Mouse (Mus musculus): ENCODE results near the gene Col19a1. TPM values are rescaled to one million over a fixed set of nuclear protein-coding genes. Genes with fewer than 3 reads are reported as not detected.

Gene Col19a1
- polyA plus RNA-seq, 1 experiment from 2014 or later, result 0.56 TPM

DNA sequence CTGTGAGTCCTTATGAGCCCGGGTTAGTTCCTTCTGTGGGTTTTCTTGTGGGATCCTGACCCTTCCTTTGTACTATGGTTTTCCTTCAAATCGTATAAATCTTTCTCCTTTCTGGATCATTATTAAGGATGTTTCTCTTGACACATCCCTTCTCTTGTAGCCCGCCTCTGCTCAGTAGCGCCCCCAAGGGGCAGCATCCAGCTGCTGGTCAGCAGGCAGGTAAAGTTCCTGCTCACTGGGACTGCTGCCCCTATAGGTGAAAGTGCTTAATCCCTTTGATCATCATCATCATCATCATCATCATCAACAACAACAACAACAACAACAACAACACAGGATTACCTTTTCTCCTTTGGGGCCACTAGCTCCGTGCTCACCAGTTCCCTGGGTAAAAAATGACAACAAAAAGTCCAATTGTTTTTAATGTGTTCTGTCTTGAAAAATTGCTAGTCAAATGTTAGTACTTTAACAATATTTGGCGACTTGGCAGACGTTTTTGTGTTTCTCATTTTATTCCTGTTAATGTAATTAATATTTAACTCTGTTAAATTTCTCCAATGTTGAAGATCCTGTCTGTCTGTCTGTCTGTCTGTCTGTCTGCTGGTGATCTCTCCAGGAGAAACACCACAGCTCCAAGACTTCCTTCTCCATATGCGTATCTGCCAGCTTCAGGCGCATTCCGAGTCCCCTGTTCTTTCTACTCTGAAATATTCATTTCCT is 249.6 kb downstream of the Col19a1 start:
- 86% methylated on average over 10 of the region's 10 CpGs for WGBS
- no peak overlapping the region for H3K27ac ChIP-seq
- no peaks in the 10 kb centered on the region for H3K36me3 ChIP-seq

DNA sequence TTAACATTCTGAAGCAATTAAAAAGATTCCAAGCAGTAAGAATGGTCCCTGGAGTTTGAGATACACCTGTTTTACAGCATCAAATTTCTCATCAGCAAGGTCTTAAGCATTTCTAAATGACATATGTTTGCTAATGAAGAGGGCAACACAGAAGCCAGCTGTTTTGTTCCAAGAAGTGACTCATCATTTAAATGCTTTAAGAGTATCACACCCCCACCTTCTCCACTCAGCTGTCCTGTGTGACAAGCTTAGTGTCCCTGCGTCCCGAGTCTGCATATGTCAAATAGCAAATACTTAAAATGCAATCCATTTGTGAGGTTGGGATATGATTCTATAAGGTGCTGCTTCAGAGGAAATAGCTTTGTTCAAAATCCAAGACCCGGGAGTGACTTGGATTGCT is 251.2 kb downstream of the Col19a1 start:
- Histone ChIP-seq H3K9me3 (replicated peaks) (no peaks in the 10 kb centered on the region), H3K27ac (no peak overlapping the region), H3K4me3 (no peak overlapping the region), H3K27me3 (ENCODE audit: low read depth, poor library complexity, severe bottlenecking) (no peaks in the 10 kb centered on the region), H3K36me3 (no peaks in the 10 kb centered on the region), H3K4me1 (peaks cover 6% of the 10 kb centered on the region; the same call in 1 of the 2 replicates)
- 91% methylated on average over 3 of the region's 3 CpGs for WGBS
- no peak for DNase-seq (ENCODE audit: low spot score)

More for the DNA sequence above, 249.6 kb downstream of the Col19a1 start:
- Histone ChIP-seq H3K27me3 (ENCODE audit: low read depth, poor library complexity, severe bottlenecking) (no peaks in the 10 kb centered on the region), H3K4me1 (peaks cover 6% of the 10 kb centered on the region; the same call in 1 of the 2 replicates), H3K9me3 (replicated peaks) (no peaks in the 10 kb centered on the region), H3K4me3 (no peak overlapping the region)
- DNase-seq (ENCODE audit: low spot score), result no peak

DNA sequence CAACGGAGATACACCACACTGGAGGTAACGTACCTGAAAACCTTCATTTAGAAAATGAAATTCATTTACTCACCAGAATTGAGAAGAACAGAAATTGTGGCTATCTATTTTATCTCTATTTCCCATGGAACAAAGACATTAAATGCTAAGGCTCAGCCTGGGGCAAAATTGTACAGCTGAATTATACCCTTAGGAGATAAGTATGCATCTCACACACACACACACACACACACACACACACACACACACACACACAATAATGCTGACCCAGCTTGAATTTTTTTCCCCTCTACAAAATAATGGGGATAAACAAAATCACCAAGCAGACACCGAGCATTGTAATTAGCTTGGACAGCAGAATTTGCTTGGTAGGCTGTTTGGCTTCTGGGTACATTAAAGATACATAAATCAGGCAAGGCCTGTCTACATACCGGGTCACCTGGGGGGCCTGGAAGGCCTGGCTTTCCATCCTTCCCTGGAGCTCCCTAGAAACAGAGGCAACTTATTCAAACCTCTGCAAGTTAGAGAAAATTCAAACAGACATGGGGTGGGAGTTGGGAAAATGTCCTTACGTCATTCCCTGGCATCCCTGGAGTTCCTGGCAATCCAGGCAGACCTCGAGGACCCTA is 270.2 kb downstream of the Col19a1 start:
- no peaks in the 10 kb centered on the region for H3K27me3 ChIP-seq (ENCODE audit: low read depth, poor library complexity, severe bottlenecking)
- WGBS, result 77% methylated on average over 6 of the region's 6 CpGs
- no peaks in the 10 kb centered on the region for H3K9me3 ChIP-seq (replicated peaks)
- H3K27ac ChIP-seq, result no peak overlapping the region
- 0 out of 2 replicates have a peak, but pooled peaks cover 3% of the 10 kb centered on the region for H3K4me1 ChIP-seq
- no peak overlapping the region for H3K4me3 ChIP-seq
- no peaks in the 10 kb centered on the region for H3K36me3 ChIP-seq
- DNase-seq (ENCODE audit: low spot score), result no peak

DNA sequence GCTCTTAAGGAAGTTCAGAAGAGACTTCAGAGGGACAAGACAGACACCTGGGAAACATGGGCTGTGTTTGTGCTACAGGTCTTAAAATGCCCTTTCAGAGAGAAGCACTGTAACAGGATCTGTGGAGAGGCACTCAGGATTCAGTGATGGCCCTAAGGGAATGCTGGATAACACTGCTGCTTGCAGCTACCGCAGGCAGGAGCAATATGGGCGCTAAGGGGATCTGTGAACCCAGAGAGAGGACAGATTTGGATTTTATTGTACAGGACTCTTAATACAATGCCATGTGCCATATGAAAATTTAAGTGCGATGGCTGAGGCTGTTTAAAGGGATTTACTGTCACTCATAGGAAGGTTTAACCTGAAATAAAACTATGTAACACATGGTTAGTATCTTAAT is 270.8 kb downstream of the Col19a1 start:
- WGBS, result 89% methylated on average over 3 of the region's 3 CpGs
- Histone ChIP-seq H3K27me3 (ENCODE audit: low read depth, poor library complexity, severe bottlenecking) (no peaks in the 10 kb centered on the region), H3K4me1 (peaks cover 8% of the 10 kb centered on the region), H3K36me3 (no peaks in the 10 kb centered on the region), H3K4me3 (no peak overlapping the region), H3K9me3 (replicated peaks) (no peaks in the 10 kb centered on the region), H3K27ac (no peak overlapping the region)
- DNase-seq (ENCODE audit: low spot score), result no peak

DNA sequence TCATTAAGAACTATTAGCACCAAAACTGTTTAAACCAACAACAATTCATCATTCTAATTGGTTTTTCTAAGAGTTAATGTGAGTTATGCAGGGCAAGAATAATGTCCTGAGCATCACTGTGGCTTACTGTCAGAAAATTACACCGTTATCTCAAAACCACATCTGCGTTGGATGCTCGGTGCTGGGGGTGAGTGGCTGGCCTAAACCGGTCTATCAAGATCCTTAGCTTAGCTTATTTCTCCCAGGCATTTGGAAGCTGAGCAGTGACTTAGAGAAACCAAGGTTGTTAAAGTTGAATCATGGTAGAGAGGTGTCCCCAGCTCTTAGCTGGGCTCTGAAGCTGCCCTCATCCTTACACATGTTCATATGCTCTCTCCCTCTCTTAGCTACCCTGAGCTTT is 276.4 kb downstream of the Col19a1 start:
- peaks cover 26% of the 10 kb centered on the region for H3K4me1 ChIP-seq
- 64% methylated on average over 4 of the region's 4 CpGs for WGBS
- H3K27me3 ChIP-seq (ENCODE audit: low read depth, poor library complexity, severe bottlenecking), result no peaks in the 10 kb centered on the region
- H3K9me3 ChIP-seq (replicated peaks), result no peaks in the 10 kb centered on the region
- no peaks in the 10 kb centered on the region for H3K36me3 ChIP-seq
- no peak overlapping the region for H3K27ac ChIP-seq
- H3K4me3 ChIP-seq, result no peak overlapping the region
- DNase-seq (ENCODE audit: low spot score), result no peak

DNA sequence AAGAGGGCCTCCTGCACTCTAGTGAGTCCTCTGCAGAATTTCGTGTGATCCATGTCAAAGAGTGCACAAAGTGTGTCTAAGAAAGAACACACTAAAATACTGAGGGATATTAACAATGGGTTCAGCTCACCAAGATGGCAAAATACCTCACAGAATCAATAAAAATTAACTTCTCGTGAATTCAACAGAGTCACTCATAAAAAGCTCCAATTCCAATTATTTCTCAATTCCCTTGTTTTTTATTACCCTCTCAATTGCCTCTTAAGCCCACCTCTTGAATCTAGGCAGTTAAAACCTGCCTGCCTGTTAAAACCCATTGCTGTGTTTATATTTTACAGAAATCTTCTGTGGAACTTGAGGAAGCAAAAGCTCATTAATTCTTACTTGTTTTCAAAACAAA is 277.1 kb downstream of the Col19a1 start:
- Histone ChIP-seq H3K27ac (no peak overlapping the region), H3K4me1 (peaks cover 26% of the 10 kb centered on the region), H3K27me3 (ENCODE audit: low read depth, poor library complexity, severe bottlenecking) (no peaks in the 10 kb centered on the region), H3K4me3 (no peak overlapping the region), H3K36me3 (no peaks in the 10 kb centered on the region), H3K9me3 (replicated peaks) (no peaks in the 10 kb centered on the region)
- WGBS, result 54% methylated on average over 2 of the region's 2 CpGs
- no peak for DNase-seq (ENCODE audit: low spot score)

DNA sequence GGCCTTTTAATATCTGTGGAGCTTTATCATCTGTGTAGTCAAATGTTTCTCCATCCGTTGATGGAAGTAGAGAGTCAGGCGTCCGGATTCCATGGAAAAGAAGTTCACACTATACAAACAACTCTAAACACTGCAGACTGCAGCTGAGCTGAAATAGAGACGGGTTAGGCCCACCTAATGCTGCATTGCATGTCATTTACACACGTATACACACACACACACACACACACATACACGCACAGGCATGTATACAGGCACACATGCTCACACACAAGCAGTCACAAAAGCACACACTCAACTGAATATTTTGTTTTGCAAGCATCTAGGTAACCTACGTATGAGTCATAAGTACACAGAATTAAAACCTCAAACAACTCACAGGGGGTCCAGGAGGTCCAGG is 284.2 kb downstream of the Col19a1 start:
- WGBS, result 91% methylated on average over 7 of the region's 7 CpGs
- Histone ChIP-seq H3K27ac (no peak overlapping the region), H3K36me3 (no peaks in the 10 kb centered on the region), H3K4me1 (no peaks in the 10 kb centered on the region), H3K9me3 (replicated peaks) (no peaks in the 10 kb centered on the region), H3K27me3 (ENCODE audit: low read depth, poor library complexity, severe bottlenecking) (no peaks in the 10 kb centered on the region), H3K4me3 (no peak overlapping the region)
- DNase-seq (ENCODE audit: low spot score), result no peak

DNA sequence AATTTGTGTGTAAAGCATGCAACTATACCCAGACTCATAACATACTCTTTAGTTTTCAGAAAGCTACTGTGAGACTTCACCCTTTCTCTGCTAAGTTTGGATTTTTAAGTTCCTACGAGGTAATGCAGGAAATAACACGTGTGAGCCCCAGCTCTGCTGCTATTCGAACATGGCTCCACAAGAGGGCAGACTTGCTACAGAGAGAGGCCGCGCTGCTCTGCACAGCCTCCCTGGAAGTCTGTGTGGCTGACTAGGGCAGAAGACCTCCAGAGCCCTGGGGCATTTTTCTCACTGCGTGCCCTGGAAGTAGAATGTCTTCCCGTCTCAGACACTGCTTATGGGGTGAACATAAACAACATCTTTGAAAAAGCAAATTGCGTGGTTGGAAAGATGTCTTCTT is 284.6 kb downstream of the Col19a1 start:
- Histone ChIP-seq H3K9me3 (replicated peaks) (no peaks in the 10 kb centered on the region), H3K4me1 (no peaks in the 10 kb centered on the region), H3K27ac (no peak overlapping the region), H3K36me3 (no peaks in the 10 kb centered on the region), H3K4me3 (no peak overlapping the region), H3K27me3 (ENCODE audit: low read depth, poor library complexity, severe bottlenecking) (no peaks in the 10 kb centered on the region)
- 17% methylated on average over 8 of the region's 8 CpGs for WGBS
- DNase-seq (ENCODE audit: low spot score), result peak; percentile 78

DNA sequence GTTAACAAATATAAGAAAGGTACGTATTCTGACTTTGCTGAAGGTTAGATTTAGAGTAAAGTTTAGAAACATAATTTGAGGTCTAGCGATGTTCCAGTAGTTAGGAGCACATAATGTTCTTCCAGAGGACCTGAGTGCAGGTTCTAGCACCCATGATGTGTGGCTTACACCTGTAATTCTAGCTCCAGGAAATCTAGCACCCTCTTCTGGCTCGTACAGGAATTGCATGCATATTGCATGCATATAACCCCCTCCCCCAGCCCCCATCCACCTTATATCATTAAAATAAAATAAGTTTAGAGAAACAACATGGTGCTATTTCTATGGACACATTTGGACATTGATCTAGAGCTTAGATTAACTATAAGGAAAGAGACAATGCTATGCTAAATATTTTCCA is 286.6 kb downstream of the Col19a1 start:
- Histone ChIP-seq H3K9me3 (replicated peaks) (no peaks in the 10 kb centered on the region), H3K27ac (no peak overlapping the region), H3K27me3 (ENCODE audit: low read depth, poor library complexity, severe bottlenecking) (no peaks in the 10 kb centered on the region), H3K36me3 (no peaks in the 10 kb centered on the region), H3K4me3 (no peak overlapping the region), H3K4me1 (no peaks in the 10 kb centered on the region)
- 88% methylated on average over 3 of the region's 3 CpGs for WGBS
- DNase-seq (ENCODE audit: low spot score), result no peak

DNA sequence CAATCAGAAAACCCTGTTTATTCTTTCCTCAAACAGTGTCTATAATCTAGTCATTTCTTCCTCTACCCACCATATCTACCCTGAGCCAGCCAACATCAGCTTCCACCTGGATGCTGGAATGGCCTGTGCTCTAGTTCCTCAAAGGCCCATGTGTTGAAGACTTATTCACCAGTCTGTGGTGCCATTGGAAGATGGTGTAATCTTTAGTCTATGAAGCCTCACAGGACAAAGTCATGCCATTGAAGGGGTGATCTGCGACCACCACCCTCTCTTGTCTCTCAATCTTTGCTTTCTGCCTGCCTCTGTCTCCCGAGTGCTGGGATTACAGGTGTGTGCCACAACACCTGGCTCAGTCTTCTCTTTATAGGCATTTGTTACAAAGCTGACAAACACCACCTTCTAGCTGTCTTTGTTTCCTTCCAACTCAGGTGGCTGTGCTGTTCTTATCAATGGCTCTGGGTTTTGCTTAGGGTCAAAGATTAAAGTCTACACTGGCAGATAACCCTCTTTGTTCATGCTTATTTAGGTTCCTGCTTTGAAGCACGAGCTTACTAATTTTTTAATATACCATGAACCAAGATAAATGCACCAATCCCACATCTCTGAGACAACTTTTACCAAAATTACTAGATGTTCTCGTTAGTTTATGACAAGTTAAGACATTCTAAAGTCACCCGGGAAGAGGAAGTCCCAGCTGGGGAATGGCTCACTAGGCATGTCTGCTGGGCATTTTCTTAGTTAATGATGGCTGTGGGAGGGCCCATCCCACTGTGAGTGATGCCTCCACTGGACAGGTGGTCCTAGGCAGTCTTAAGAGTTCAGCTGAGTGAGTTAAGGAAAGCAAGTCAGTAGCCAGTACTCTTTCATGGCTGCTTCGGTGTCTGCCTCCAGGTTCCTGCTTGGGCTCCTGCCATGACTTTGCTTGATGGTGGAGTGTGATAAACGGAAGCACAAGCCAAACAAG is 292.0 kb downstream of the Col19a1 start:
- no peak for DNase-seq (ENCODE audit: low spot score)
- 84% methylated on average over 7 of the region's 7 CpGs for WGBS
- Histone ChIP-seq H3K36me3 (no peaks in the 10 kb centered on the region), H3K27me3 (ENCODE audit: low read depth, poor library complexity, severe bottlenecking) (no peaks in the 10 kb centered on the region), H3K4me3 (no peak overlapping the region), H3K4me1 (peaks cover 5% of the 10 kb centered on the region; the same call in 1 of the 2 replicates), H3K9me3 (replicated peaks) (no peaks in the 10 kb centered on the region), H3K27ac (no peak overlapping the region)

DNA sequence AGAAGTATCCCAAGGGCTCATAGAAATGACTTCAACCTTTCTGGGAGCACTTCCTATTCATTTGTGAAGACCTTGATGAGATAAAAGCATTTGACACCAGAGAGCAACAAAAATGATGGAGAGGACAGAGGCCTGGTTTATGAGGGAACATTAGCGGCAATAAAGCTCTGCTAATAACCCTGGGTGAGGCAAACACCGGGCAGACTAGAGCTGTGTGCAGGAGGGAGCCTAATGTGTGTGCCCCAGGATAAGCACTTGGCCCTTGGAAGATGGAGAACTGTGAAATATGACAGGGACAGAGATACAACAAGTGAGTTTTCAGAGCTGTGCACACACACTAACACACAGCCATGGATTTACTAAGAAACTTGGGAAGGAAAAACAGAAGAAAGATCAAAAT is 294.8 kb downstream of the Col19a1 start:
- WGBS, result 21% methylated on average over 2 of the region's 2 CpGs
- no peak overlapping the region for H3K27ac ChIP-seq
- no peak overlapping the region for H3K4me3 ChIP-seq
- H3K9me3 ChIP-seq (replicated peaks), result no peaks in the 10 kb centered on the region
- no peaks in the 10 kb centered on the region for H3K27me3 ChIP-seq (ENCODE audit: low read depth, poor library complexity, severe bottlenecking)
- H3K36me3 ChIP-seq, result no peaks in the 10 kb centered on the region
- H3K4me1 ChIP-seq, result peaks cover 8% of the 10 kb centered on the region; the same call in 1 of the 2 replicates
- no peak for DNase-seq (ENCODE audit: low spot score)

DNA sequence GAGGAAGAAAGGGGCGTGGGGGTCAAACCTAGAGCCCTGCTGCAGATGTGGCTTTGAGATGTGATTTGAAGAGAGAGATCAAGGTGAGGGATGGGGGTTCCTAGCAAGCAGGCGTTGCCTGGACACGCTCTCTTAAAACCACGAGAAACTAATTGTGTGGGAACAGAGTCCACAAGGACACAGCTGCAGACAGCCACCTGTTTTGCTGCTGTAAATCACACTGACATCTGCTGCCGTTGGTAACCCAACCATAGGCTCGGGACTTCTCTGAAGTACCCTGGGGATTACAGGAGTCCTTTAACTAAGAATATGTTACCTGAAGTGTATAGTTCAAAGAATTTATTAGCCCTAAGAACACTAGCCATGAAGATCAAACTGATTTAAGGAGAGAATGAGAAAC is 300.9 kb downstream of the Col19a1 start:
- WGBS, result 28% methylated on average over 6 of the region's 6 CpGs
- peak; percentile 50 for DNase-seq (ENCODE audit: low spot score)
- Histone ChIP-seq H3K4me1 (peaks cover 14% of the 10 kb centered on the region; the same call in 1 of the 2 replicates), H3K27me3 (ENCODE audit: low read depth, poor library complexity, severe bottlenecking) (no peaks in the 10 kb centered on the region), H3K4me3 (no peak overlapping the region), H3K36me3 (no peaks in the 10 kb centered on the region), H3K9me3 (replicated peaks) (no peaks in the 10 kb centered on the region), H3K27ac (no peak overlapping the region)

DNA sequence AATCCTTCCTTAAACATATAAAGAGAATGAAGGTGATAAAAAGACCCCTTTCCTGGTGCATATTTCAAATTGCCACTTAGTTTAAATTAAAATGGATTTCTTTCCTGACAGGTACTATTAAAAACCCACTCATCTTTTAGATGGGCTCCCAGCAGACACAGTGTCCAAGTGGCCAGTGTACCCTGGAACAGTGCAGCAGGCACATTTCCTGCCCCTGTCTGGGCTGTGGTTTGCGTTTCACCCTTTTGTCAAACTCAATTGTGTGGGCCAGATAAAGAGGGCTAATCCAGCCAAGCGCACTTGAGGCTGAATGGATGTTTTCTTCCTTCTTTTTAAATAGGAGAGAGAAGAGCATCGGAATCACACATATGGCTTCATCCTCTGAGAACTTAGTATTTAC is 320.2 kb downstream of the Col19a1 start:
- H3K9me3 ChIP-seq (replicated peaks), result no peaks in the 10 kb centered on the region
- no peak for DNase-seq (ENCODE audit: low spot score)
- 73% methylated on average over 3 of the region's 3 CpGs for WGBS
- H3K4me3 ChIP-seq, result no peak overlapping the region
- no peaks in the 10 kb centered on the region for H3K27me3 ChIP-seq (ENCODE audit: low read depth, poor library complexity, severe bottlenecking)
- no peaks in the 10 kb centered on the region for H3K36me3 ChIP-seq
- H3K27ac ChIP-seq, result no peak overlapping the region
- H3K4me1 ChIP-seq, result no peaks in the 10 kb centered on the region
